Mouse (Mus musculus): ENCODE measurements around the gene Fbxl4. TPM values are rescaled to one million over a fixed set of nuclear protein-coding genes. Genes with fewer than 3 reads are reported as not detected.

The Fbxl4 gene
- total and polyA plus RNA-seq, 3 experiments: 8.4 to 17.0 (median 12.0) TPM

DNA sequence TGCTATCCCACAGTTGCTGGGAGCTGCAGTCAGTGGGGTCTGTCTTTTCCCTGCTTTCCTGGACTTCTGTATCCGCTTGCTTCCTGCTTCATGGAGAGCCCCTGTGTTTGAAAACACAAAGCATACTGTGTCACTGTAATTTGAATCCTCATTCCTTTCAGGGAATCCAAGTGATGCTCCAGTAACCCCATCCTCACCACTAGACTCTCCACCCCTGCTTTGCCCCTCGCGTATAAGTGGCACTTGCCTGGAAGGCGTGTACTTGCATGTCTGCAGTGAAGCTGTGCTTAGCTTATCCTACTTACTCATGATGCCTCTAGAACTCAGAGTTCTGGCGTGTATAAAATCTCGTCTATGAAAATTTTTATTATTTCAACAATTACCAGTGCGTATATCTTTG lies 32.7 kb downstream of the Fbxl4 start:
- peaks cover 0 to 34% of the 10 kb centered on the region in 2 experiments; a peak in 2 of 4 replicates for H3K4me1 ChIP-seq (ENCODE audit: control insufficient read depth in 1 of 2, insufficient read depth in 2 of 2)
- no peak for DNase-seq (ENCODE audit: extremely low read depth)
- peaks cover 8 to 36% of the 10 kb centered on the region in 2 experiments for H3K36me3 ChIP-seq (replicated peaks in 1 of 2; ENCODE audit: control insufficient read depth in 1 of 2, insufficient read depth in 1 of 2, low read length in 1 of 2)
- H3K79me2 ChIP-seq (replicated peaks; ENCODE audit: control insufficient read depth, extremely low read depth, insufficient read depth, poor library complexity, severe bottlenecking): no peaks in the 10 kb centered on the region
- in situ Hi-C loops (cut with MboI; ENCODE audit: low pct_ligation_motif_present, low pct_unique_long_range_greater_than_20kb, low sequenced_read_pairs) (no loop called here), dilution Hi-C loops (cut with MboI; ENCODE audit: extremely low pct_ligation_motif_present, extremely low pct_unique_long_range_greater_than_20kb, low sequenced_read_pairs) (no loop called here)
- H3K9ac ChIP-seq (ENCODE audit: insufficient read depth, low read depth): no peak overlapping the region
- H3K4me3 ChIP-seq (replicated peaks in 1 of 3; ENCODE audit: low read depth in 2 of 3, low read length in 2 of 3, poor library complexity in 1 of 3): no peak overlapping the region
- no peak overlapping the region for H3K4me2 ChIP-seq (ENCODE audit: insufficient read depth, low read depth, poor library complexity, severe bottlenecking)
- TF ChIP-seq ETS1 (conservative IDR thresholded peaks at IDR 0.05; ENCODE audit: low read depth, low read length) (no peak), USF2 (conservative IDR thresholded peaks at IDR 0.05; ENCODE audit: low read depth, low read length) (no peak), MXI1 (IDR thresholded peaks at IDR 0.05; ENCODE audit: low read depth, low read length) (no peak), MEF2A (IDR thresholded peaks at IDR 0.05; ENCODE audit: borderline replicate concordance, low read depth, low read length) (no peak), HCFC1 (IDR thresholded peaks at IDR 0.05; ENCODE audit: low read depth, low read length) (no peak), ZKSCAN1 (IDR thresholded peaks at IDR 0.05; ENCODE audit: borderline replicate concordance, low read depth, low read length) (no peak), JUN (IDR thresholded peaks at IDR 0.05; ENCODE audit: insufficient read depth, low read depth, low read length) (no peak), MAX (IDR thresholded peaks at IDR 0.05; ENCODE audit: low read length) (no peak), ZNF384 (IDR thresholded peaks at IDR 0.05; ENCODE audit: low read depth, low read length) (no peak), GABPA (IDR thresholded peaks at IDR 0.05; ENCODE audit: insufficient replicate concordance, low read depth, low read length) (no peak), RCOR1 (conservative IDR thresholded peaks at IDR 0.05; ENCODE audit: low read depth, low read length) (no peak)
- H3K9me3 ChIP-seq (replicated peaks; ENCODE audit: low read length): no peaks in the 10 kb centered on the region
- no peaks in the 10 kb centered on the region for H3K27me3 ChIP-seq (replicated peaks)
- H3K27ac ChIP-seq (ENCODE audit: insufficient read depth, low read depth): no peak overlapping the region

DNA sequence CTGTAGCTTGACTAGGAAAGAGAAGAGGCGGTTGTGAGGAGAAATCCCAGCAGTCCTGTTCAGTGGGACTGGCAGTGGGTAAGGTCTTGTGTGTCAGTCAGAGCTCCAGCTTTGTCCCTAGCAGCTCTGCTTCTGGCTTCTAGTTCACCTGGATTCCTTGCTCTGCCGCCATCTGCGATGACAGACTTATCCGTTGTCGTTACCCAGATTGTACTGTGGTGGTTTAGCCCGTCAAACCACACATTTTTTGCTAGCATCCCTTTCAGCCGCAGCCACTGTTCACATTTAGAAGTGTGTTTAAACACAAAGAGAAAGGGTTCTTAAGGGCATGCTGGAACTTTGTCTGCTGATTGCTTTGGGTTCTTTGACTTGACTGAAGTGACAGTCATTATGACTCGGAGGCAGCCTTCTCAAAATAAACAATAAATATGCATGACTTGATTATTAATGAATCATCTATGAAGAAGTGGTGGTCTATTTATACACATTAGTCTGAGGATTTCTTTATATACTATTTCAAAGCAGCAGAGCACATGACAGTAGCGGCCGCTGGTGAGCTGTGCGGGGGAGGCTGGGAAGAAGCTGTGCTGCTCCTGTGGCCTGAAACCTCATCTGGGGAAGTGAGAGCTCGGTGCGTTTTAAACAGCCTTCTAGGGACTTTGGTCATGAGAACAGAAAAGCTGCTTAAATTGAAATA lies 35.6 kb downstream of the Fbxl4 start:
- in situ Hi-C loops (cut with MboI; ENCODE audit: low pct_ligation_motif_present, low pct_unique_long_range_greater_than_20kb, low sequenced_read_pairs): no loop called here
- no peak overlapping the region for H3K4me3 ChIP-seq (replicated peaks in 1 of 3; ENCODE audit: low read depth in 2 of 3, low read length in 2 of 3, poor library complexity in 1 of 3)
- DNase-seq (ENCODE audit: extremely low read depth): peak; percentile 42
- H3K9ac ChIP-seq (ENCODE audit: insufficient read depth, low read depth): no peak overlapping the region
- peak overlapping the region; percentile 17; the same call in 1 of the 2 replicates for H3K4me2 ChIP-seq (ENCODE audit: insufficient read depth, low read depth, poor library complexity, severe bottlenecking)
- dilution Hi-C loops (cut with MboI; ENCODE audit: extremely low pct_ligation_motif_present, extremely low pct_unique_long_range_greater_than_20kb, low sequenced_read_pairs): no loop called here
- no peak overlapping the region for H3K27ac ChIP-seq (ENCODE audit: insufficient read depth, low read depth)
- H3K27me3 ChIP-seq (replicated peaks): no peaks in the 10 kb centered on the region
- H3K9me3 ChIP-seq (replicated peaks; ENCODE audit: low read length): no peaks in the 10 kb centered on the region
- no peaks in the 10 kb centered on the region for H3K79me2 ChIP-seq (replicated peaks; ENCODE audit: control insufficient read depth, extremely low read depth, insufficient read depth, poor library complexity, severe bottlenecking)
- TF ChIP-seq CTCF (conservative IDR thresholded peaks at IDR 0.05 in 1 of 2, IDR thresholded peaks at IDR 0.05 in 1 of 2; ENCODE audit: low read depth in 2 of 2, low read length in 2 of 2) (peak in 1 of 2 experiments; percentile 13; a peak in 1 of 4 replicates), RCOR1 (conservative IDR thresholded peaks at IDR 0.05; ENCODE audit: low read depth, low read length) (no peak), BHLHE40 (IDR thresholded peaks at IDR 0.05; ENCODE audit: low read depth, low read length) (peak; percentile 31; the same call in 1 of the 2 replicates), IRF4 (IDR thresholded peaks at IDR 0.05; ENCODE audit: low read depth, low read length) (peak; percentile 62; the same call in 1 of the 2 replicates), EP300 (IDR thresholded peaks at IDR 0.05; ENCODE audit: low read length) (peak; percentile 47), RAD21 (IDR thresholded peaks at IDR 0.05; ENCODE audit: low read depth, low read length) (peak; percentile 17), SMC3 (IDR thresholded peaks at IDR 0.05; ENCODE audit: low read depth, low read length) (no peak), ETS1 (conservative IDR thresholded peaks at IDR 0.05; ENCODE audit: low read depth, low read length) (no peak)
- H3K4me1 ChIP-seq (ENCODE audit: control insufficient read depth in 1 of 2, insufficient read depth in 2 of 2): peaks cover 0 to 62% of the 10 kb centered on the region in 2 experiments; a peak in 3 of 4 replicates
- peaks cover 11 to 39% of the 10 kb centered on the region in 2 experiments for H3K36me3 ChIP-seq (replicated peaks in 1 of 2; ENCODE audit: control insufficient read depth in 1 of 2, insufficient read depth in 1 of 2, low read length in 1 of 2)

Data from CH12.LX (cell line).